Mouse (Mus musculus): ENCODE results near the gene Ctso.

- no peak for TF ChIP-seq TAL1 (conservative IDR thresholded peaks at IDR 0.05; ENCODE audit: low read depth, low read length)
- no peak for TF ChIP-seq CTCF (IDR thresholded peaks at IDR 0.05; ENCODE audit: low read depth, low read length)
- TF ChIP-seq GATA2 (IDR thresholded peaks at IDR 0.05; ENCODE audit: borderline replicate concordance, low read depth, low read length): no peak
Measured at GRCm38 (mm10) chr3:81918215-81918614, 14.2 kb upstream of the Ctso start.
